Mouse (Mus musculus): Measurements from ENCODE around the gene Keg1. TPM values are rescaled to one million over a fixed set of nuclear protein-coding genes. Genes with fewer than 3 reads are reported as not detected.
"Not testable (repeated sequence)": the region's sequence is repeated elsewhere in the genome, so short reads cannot be mapped to it uniquely, and the experiment has no call there.

Gene Keg1
- total RNA-seq (2014; rRNA removed) (not detected in 2 replicates), polyA plus RNA-seq (2015; fragmentation: Nextera tagmentation; extraction: Ambion mirVana) (not detected in 2 replicates)

- TF ChIP-seq CTCF (IDR thresholded peaks at IDR 0.05; ENCODE audit: low read depth): no peak
- H3K9me3 ChIP-seq (ENCODE audit: low read length): no peaks in the 10 kb centered on the region
- WGBS: 83% methylated on average over 3 of the region's 3 CpGs
- no peak within 1 kb of the TSS for H3K9ac ChIP-seq
- no peak for ATAC-seq
- no peak within 1 kb of the TSS for H3K4me2 ChIP-seq (ENCODE audit: low read depth)
- H3K27ac ChIP-seq (ENCODE audit: low read depth, low read length): no peak within 1 kb of the TSS
- no peak within 1 kb of the TSS for H3K4me3 ChIP-seq (ENCODE audit: low read depth, low read length)
- H3K36me3 ChIP-seq (ENCODE audit: insufficient read depth): no peaks in the 10 kb centered on the region
- no peaks in the 10 kb centered on the region for H3K27me3 ChIP-seq (ENCODE audit: insufficient read depth, low read length)
- no peaks in the 10 kb centered on the region for H3K4me1 ChIP-seq (ENCODE audit: insufficient read depth)
- no peak for DNase-seq
Observed at GRCm38 (mm10) chr19:12695590-12695989, at the start of gene Keg1. TSS of gene Keg1 (plus strand) at chr19:12695786.

GRCm38 (mm10) chr19:12649511-12649910 lies 46.1 kb upstream of the Keg1 start:
- no peak overlapping the region for H3K9ac ChIP-seq
- no peak for TF ChIP-seq CTCF (IDR thresholded peaks at IDR 0.05; ENCODE audit: low read depth)
- ATAC-seq: no peak

DNA sequence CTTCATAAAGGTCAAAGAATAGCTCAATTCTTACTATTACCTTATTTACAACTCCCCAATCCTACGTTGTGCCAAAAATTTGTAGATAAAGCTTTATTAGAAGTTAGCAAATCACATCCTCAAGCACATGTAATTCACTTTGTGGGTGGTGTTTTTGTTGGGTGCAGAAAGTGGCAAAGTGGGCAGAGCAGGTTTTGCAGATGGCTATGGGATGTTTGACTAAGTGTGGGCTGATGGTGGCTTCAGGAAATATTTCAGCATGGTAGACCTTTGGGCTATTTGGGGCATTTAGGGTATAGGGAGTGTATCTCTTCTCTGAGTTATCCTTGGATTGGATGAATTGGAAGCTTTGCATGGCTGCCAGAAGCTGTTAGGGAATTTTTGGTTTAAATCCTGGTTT lies 29.4 kb upstream of the Keg1 start:
- Histone ChIP-seq H3K4me2 (ENCODE audit: low read depth) (no peak overlapping the region), H3K4me1 (ENCODE audit: insufficient read depth) (no peaks in the 10 kb centered on the region), H3K4me3 (ENCODE audit: low read depth, low read length) (no peak overlapping the region), H3K9me3 (ENCODE audit: low read length) (0 out of 2 replicates have a peak, but pooled peaks cover 6% of the 10 kb centered on the region), H3K27ac (ENCODE audit: low read depth, low read length) (no peak overlapping the region), H3K27me3 (ENCODE audit: insufficient read depth, low read length) (no peaks in the 10 kb centered on the region), H3K36me3 (ENCODE audit: insufficient read depth) (no peaks in the 10 kb centered on the region), H3K9ac (no peak overlapping the region)
- WGBS: 78% methylated on average over 1 of the region's 1 CpGs
- DNase-seq: no peak
- ATAC-seq: no peak
- no peak for TF ChIP-seq CTCF (IDR thresholded peaks at IDR 0.05; ENCODE audit: low read depth)

More at GRCm38 (mm10) chr19:12649511-12649910, 46.1 kb upstream of the Keg1 start:
- H3K27me3 ChIP-seq (ENCODE audit: insufficient read depth, low read length): no peaks in the 10 kb centered on the region
- no peak overlapping the region for H3K4me3 ChIP-seq (ENCODE audit: low read depth, low read length)
- no peak overlapping the region for H3K27ac ChIP-seq (ENCODE audit: low read depth, low read length)
- no peaks in the 10 kb centered on the region for H3K4me1 ChIP-seq (ENCODE audit: insufficient read depth)
- no peaks in the 10 kb centered on the region for H3K9me3 ChIP-seq (ENCODE audit: low read length)
- H3K36me3 ChIP-seq (ENCODE audit: insufficient read depth): no peaks in the 10 kb centered on the region
- DNase-seq: no peak
- H3K4me2 ChIP-seq (ENCODE audit: low read depth): no peak overlapping the region

GRCm38 (mm10) chr19:12668601-12669000 lies 27.0 kb upstream of the Keg1 start:
- not testable (repeated sequence) for H3K9me3 ChIP-seq (ENCODE audit: low read length); ATAC-seq; H3K27me3 ChIP-seq (ENCODE audit: insufficient read depth, low read length); H3K9ac ChIP-seq; H3K4me1 ChIP-seq (ENCODE audit: insufficient read depth); H3K4me3 ChIP-seq (ENCODE audit: low read depth, low read length); DNase-seq; H3K4me2 ChIP-seq (ENCODE audit: low read depth); H3K27ac ChIP-seq (ENCODE audit: low read depth, low read length); H3K36me3 ChIP-seq (ENCODE audit: insufficient read depth)
- WGBS: 96% methylated on average over 3 of the region's 3 CpGs

GRCm38 (mm10) chr19:12670139-12670538 lies 25.4 kb upstream of the Keg1 start, which contains the start of gene Olfr1442:
TSS of gene Olfr1442 (plus strand) at chr19:12670439.
- DNase-seq: no peak
- Histone ChIP-seq H3K9me3 (ENCODE audit: low read length) (no peaks in the 10 kb centered on the region), H3K4me3 (ENCODE audit: low read depth, low read length) (no peak within 1 kb of the TSS), H3K4me1 (ENCODE audit: insufficient read depth) (no peaks in the 10 kb centered on the region), H3K27ac (ENCODE audit: low read depth, low read length) (no peak within 1 kb of the TSS), H3K27me3 (ENCODE audit: insufficient read depth, low read length) (no peaks in the 10 kb centered on the region), H3K9ac (no peak within 1 kb of the TSS), H3K4me2 (ENCODE audit: low read depth) (no peak within 1 kb of the TSS), H3K36me3 (ENCODE audit: insufficient read depth) (no peaks in the 10 kb centered on the region)
- ATAC-seq: no peak
- no peak for TF ChIP-seq CTCF (IDR thresholded peaks at IDR 0.05; ENCODE audit: low read depth)

DNA sequence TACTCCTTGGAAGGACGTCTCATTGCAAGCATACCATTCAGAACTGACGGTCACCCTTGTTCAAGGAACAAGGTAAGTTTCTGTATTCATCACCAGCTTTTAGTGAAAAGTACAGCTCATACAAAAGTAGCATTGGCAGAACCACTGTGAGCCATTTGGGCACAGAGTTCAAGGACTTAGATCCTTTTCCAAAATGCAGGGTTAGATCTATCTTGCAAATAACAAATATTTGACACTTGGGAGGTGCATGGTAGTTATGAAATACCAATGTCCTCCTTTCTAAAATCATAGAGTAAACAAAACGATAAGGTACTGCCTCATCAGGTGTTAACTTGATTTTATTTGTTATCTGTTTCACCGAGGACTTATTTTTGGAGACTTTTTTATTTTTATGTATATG lies 24.5 kb upstream of the Keg1 start:
- DNase-seq: no peak
- Histone ChIP-seq H3K27me3 (ENCODE audit: insufficient read depth, low read length) (no peaks in the 10 kb centered on the region), H3K4me3 (ENCODE audit: low read depth, low read length) (no peak overlapping the region), H3K27ac (ENCODE audit: low read depth, low read length) (no peak overlapping the region), H3K4me1 (ENCODE audit: insufficient read depth) (no peaks in the 10 kb centered on the region), H3K9ac (no peak overlapping the region), H3K4me2 (ENCODE audit: low read depth) (no peak overlapping the region), H3K36me3 (ENCODE audit: insufficient read depth) (no peaks in the 10 kb centered on the region), H3K9me3 (ENCODE audit: low read length) (no peaks in the 10 kb centered on the region)
- TF ChIP-seq CTCF (IDR thresholded peaks at IDR 0.05; ENCODE audit: low read depth): no peak
- 86% methylated on average over 4 of the region's 4 CpGs for WGBS
- ATAC-seq: no peak

- Histone ChIP-seq H3K9me3 (ENCODE audit: low read length) (no peaks in the 10 kb centered on the region), H3K27me3 (ENCODE audit: insufficient read depth, low read length) (no peaks in the 10 kb centered on the region), H3K9ac (no peak within 1 kb of the TSS), H3K27ac (ENCODE audit: low read depth, low read length) (no peak within 1 kb of the TSS), H3K36me3 (ENCODE audit: insufficient read depth) (no peaks in the 10 kb centered on the region), H3K4me3 (ENCODE audit: low read depth, low read length) (no peak within 1 kb of the TSS), H3K4me1 (ENCODE audit: insufficient read depth) (no peaks in the 10 kb centered on the region), H3K4me2 (ENCODE audit: low read depth) (no peak within 1 kb of the TSS)
- 70% methylated on average over 3 of the region's 3 CpGs for WGBS
- DNase-seq (no peak), ATAC-seq (no peak)
- TF ChIP-seq CTCF (IDR thresholded peaks at IDR 0.05; ENCODE audit: low read depth): no peak
Observed at GRCm38 (mm10) chr19:12677812-12678211, 17.8 kb upstream of the Keg1 start, which contains the start of gene Olfr1443. TSS of gene Olfr1443 (plus strand) at chr19:12678112.

DNA sequence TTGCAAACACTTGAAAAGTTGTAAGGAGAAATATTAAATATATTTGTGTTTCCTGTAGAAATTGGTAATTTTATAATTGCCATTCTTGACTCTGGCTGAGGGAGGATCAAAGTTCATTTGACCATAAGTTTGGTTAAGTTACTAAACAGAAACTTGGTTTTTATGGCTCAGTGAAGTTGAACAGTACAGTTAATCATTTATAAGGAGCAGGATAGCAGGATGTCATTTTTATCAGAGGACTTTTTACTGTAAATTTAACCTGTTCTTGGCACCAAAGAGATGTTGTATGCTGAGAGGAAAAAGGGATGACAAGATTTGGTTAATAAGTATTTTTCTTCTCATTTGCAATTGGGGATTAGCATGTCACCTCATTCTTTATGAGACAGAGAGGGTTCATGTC lies 10.9 kb upstream of the Keg1 start:
- H3K4me3 ChIP-seq (ENCODE audit: low read depth, low read length): no peak overlapping the region
- no peak overlapping the region for H3K27ac ChIP-seq (ENCODE audit: low read depth, low read length)
- H3K9me3 ChIP-seq (ENCODE audit: low read length): no peaks in the 10 kb centered on the region
- no peak overlapping the region for H3K4me2 ChIP-seq (ENCODE audit: low read depth)
- no peak overlapping the region for H3K9ac ChIP-seq
- H3K36me3 ChIP-seq (ENCODE audit: insufficient read depth): no peaks in the 10 kb centered on the region
- ATAC-seq (no peak), DNase-seq (no peak)
- no peak for TF ChIP-seq CTCF (IDR thresholded peaks at IDR 0.05; ENCODE audit: low read depth)
- no peaks in the 10 kb centered on the region for H3K27me3 ChIP-seq (ENCODE audit: insufficient read depth, low read length)
- no peaks in the 10 kb centered on the region for H3K4me1 ChIP-seq (ENCODE audit: insufficient read depth)
